Mouse (Mus musculus) yolk sac, embryonic 10.5 days (tissue): ENCODE results near the gene Plcg1.

ENCODE experiments used
- DNase-seq: peaks from one replicate; pipeline ENCODE4 v3.0.0-alpha.2; 2017; ENCODE audit warnings: low spot score

Gene Plcg1

DNA sequence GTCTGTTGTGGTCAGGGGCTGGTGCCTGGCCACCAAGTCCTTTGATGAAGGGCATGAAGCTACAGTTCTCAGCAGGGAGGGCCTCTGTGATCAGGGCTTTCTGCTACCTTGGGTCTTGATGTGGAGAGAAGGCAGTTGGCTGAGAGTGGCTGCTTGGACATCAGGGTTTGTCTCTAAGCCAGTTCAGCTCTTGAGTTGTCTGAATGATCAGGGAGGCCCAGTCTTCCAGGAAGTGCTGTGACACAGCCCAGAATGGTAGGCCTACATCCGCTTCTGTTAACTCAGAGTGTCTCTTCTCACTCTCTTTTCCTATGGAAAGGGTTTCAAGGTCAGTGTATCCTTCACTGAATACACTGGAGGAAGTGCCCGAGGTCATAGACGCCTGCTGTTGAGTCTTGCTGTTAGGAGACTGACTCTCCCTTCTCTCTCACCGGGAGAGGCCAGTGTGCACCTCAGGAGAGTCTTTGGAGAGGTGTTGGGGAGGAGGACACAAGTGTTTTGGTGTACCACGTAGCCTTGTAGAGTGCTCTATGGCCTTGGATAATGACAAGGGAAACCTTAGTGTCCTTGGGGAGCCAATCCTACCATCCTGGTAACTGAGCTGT is 4.7 kb downstream of the Plcg1 start:
- no peak for DNase-seq

DNA sequence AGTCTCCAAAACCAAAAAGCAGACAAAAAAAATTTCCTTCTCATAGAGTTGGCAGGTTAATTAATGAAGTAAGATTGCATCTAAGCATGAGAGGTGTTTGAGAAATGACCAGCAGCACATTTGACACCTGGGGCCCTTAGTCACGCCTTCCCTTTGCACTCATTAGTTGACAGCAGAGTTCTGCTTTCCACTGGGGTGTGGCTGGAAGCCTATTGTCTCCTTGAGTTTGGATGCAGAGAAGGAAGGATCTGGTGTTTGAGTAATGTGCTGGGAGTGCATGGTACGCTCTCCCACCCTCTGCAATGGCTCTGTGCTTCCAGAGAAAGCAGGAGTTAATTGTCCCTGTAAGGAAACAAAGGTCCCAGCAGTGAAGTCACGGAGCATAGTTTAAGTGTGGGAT is 5.4 kb downstream of the Plcg1 start:
- DNase-seq, result no peak

DNA sequence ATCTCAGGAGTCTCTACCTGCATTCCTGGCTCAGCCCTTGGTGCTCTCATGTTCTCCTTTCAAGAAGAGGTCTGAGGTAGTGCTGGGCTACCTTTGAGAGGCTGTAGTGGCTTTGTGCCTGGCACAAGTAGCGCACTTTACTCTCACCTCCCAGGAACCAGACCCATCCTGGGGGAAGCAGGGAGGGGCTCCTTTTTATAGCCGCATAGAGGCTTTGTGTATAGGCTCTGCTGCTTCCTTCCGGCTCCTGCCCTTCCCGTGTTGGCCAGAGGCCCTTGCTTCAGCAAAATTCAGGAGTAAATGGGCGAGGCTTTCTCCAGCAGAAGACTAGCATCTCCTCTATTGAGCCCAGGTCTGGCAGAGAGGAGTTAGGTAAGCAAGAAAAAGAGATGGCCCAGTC is 7.3 kb downstream of the Plcg1 start:
- no peak for DNase-seq

DNA sequence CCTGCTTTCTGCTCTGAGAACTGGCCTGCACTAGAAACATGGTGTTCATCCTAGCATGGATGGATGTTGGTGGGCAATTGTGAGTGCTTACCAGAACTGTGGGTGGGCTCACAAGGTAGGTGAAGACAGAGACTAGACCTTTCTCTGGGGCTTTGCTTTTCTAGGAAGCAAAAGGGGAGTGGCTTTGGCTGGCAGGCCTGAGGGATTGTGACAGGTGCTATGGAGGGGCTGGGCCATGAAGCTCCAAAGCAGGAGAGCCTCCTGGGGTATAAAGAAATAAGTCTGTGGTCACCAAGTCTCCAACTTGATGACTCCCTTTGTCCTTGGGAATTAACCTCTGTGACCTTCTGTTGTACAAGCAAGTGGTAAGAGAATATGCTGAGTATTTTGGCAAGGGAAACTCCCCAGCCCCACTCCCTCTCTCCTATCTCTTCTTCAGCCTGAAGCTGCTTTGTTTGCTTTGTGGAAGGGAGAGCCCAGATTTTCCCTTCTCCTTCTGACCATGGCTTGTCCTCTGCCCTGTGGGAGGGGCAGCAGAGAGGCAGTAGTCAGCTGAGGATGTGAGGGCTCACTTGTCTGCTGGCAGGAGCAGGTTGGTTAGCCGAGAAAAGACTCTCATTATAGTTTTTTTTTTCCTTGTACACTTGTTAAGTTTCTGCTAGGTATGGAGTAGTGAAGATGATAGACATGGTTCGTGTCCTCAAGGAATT is 8.7 kb downstream of the Plcg1 start:
- DNase-seq, result peak; percentile 78

DNA sequence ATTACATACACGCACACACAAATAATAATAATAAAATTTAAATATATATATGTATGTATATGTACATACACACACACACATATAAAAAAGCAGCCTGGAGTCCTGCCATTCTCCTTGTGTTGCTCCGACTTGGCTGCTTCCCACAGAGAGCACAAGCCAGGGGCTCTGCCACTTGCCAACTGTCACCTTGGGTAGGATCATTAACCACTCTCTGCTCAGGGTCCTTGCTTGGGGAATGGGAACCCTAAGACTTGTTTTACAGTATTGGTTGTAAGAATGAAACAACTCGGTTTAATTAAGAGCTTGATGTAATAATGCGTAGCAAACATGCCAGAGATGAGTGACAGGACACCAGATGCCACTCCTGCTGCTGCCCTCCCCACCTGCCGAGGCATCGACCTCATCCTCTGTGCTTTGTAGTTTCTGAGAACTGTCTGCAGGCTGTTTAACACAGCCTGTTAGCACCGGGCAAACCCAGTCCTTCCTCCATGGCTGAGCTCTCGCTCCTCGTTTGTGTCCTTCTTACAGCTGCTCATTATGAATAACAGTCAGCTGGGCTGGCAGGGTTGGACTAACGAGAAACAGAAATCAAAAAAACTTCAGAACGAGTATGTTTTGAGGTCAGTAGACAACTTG is 9.5 kb downstream of the Plcg1 start:
- no peak for DNase-seq

DNA sequence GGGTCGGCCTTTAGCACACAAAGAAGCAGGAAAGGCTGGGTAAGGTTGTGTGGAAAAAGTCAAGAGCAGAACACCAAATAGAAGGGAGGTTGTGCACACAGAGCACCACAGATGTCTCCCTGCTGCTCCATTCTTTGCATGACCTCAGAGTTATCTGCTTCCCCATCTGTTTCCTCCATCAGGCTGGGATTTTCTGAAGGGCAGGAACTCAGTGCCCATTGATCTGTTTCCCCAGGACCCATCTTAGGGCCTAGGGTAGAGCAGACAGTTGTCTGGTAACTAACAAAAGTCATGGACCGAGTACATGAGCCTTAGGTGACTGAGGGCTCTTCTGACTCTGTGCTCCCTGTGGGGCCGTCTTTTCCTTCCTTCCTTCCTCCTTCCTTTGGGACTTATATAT is 10.5 kb downstream of the Plcg1 start:
- DNase-seq, result no peak

DNA sequence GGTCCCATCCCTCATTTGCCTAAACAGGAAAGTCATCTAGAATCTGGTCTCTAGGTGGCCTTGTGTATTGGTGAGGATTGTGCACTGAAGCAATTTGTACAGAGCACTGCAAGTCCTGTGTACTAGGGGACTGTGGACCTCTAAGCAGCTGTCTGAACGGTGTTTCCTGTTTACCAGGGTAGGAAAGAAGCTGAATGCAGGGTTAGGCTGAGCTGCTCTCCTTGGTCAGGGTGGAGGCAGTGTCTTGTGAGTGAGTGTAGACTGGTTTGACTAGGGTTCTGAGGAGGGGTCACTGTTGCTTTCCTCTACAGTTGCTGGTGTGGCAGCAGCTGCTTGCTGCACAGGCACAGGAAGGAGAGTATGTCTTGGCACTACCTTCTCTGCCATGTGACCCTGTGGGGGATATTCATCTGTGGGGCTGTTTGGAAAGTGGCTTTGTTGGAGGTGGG is 11.1 kb downstream of the Plcg1 start:
- DNase-seq, result peak; percentile 33

DNA sequence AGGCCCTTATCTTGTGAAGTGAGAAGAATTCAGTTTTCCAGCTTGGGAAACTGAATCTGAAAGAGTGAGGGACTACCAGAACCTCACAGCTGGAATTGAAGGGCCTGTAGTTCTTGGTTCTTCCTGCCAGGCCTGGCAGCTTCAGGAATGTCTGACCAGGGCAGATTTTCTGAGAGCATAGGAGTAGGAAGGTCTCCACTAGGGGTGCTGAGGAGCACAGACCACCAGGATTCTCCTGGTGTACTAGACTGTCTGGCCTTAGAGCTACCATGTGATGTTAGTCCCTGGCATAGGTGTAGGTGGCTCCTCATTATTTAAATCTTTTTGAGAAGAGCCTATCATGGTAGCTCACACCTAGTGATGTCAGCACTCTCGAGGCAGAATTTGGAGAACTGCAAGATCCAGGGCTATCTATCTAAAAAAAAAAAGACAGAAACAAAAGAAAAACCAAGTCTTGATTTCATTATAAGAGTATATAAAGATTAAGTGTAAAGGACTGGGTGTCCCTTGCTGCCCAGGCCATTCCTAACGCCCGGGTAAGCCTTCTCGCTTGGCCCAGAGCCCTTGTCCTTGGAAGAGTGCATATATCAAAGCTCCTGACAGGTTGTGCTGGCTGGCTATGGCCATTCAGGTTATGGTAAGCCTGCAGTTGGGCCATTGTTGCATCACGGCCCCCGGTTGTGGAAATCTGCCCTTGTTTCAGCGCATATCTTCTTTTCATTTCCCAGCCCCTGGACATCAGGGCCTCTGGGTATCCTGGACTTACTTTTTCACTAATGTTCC is 13.1 kb downstream of the Plcg1 start:
- DNase-seq, result no peak

DNA sequence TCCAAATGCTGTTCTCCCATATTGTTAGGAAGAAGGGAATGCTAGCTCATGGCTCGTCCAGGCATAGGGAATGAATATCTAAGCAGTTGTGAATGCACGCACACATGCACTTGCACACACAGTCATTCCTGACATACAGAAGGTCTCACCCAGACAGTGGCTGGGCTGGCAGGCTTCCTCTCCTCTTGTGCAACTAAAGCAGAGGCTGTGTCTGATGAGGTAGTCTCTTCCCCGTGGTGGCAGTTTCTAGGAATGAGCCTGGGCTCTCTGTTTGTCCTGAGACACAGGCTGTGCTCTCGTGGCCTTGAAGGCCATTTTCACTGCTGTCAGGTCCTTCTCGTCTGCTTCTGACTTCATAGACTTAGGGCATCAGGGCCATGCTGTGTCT is 13.7 kb downstream of the Plcg1 start:
- DNase-seq, result no peak

DNA sequence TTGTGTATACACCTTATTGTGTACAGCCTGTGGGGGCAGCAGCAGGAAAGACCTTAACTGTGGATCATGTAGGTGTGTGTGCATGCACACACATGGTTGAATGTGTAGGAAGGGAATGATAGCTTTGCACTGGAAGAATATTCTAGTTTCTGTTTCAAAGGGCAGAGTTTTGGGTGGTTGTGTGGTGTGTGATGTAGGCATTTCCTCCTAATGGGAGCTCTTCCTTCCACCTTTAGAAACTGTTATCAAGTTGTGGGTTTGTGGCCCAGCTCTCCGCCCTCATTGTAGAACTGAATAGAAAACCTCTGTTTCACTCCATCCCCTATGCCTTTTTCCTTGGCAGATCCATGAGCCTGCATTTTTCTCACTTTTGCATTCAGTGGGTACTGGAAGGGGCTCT is 14.4 kb downstream of the Plcg1 start:
- no peak for DNase-seq

DNA sequence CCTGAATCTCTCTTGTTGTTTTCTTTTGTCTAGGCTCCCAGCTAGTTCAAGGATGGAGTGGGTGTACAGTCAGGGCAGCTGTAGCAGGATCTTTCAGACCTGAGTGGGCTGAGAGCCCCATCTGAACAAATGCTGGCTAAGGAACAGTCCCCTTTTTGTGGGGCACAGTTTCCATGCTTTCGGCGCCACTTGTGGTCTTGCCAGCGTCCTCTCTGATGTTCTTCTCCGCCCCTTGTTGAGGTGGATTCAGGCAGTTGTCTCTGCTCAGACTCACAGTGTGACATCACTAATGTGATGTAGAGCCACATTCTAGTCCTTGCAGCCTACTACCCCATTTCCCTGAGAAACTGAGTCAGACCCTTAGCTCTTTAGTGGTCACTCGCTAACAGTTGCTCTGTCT is 15.5 kb downstream of the Plcg1 start:
- DNase-seq, result no peak

DNA sequence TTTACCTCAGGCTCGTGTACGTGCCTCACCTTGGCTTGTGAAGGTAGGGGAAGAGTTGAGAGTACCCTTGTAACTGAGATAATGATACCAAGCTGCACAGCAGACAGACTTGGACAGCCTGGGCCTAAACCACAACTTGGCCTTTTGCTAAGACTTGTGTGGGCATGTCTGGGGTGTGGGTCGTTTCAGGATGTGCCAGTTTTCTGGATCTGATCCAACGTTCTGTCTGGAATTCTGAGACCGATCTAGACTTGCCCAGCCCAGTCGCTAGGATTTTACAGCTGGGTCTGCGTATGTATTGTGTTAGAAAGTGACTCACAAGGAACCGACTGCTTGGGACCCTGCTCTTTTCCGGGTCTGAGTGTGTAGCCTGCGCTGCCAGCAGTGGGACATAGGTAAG is 16.0 kb downstream of the Plcg1 start:
- DNase-seq, result no peak

DNA sequence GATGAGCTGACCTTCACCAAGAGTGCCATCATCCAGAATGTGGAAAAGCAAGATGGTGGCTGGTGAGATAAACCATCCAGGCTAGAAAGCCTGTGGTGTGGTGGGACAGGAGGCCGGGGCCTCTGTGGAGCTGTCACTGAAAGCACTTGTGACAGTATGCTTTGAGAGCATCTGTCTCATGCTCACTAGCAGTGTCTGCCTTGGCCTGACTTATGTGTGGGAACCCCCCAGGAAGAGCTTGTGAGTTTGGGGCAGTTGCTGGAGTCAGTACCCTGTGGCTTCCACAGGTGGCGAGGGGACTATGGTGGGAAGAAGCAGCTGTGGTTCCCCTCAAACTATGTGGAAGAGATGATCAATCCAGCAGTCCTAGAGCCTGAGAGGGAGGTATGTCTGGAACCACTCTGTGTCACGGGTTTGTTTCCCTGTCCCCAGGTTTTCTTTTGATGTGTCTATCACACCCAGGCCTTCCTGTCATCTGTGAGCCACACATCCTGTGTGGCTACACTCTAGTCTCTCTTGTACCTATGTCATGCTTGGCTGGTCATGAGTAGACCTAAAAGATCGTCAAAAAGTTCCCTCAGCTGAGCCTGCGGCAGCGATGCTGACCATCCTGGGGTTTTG is 25.6 kb downstream of the Plcg1 start:
- DNase-seq, result no peak

DNA sequence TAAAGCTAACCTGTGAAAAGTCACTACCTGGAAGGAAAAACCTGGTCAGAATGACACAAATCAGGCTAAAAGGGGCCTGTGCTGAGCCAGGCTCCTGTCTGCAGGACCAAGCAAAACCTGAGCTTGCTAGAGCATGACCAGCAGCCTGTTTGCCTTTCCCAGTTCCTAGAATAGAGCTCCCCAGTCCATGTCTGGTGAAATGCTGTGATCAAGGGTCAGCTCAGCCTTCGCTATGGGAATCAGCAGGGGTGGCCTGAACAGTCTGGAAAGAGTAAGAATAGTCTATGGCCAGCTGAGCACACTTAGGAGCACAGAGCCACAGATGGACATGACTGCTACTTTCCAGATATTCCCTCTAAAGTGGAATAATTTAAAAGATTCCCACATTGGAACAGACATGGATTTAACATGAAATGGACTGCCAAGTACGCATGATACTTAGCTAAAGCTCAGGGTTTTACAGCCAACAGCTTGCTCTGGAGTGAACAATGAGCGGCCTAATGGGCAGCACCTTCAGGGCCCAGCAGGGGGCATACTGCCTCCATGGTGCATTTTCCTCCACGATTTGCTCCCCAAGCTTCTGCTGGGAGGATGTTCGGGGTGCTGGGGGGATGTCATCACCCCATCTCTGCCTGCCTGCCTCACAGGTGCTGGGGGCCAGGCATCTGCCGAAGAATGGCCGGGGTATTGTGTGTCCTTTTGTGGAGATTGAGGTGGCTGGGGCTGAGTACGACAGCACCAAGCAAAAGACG is 29.5 kb downstream of the Plcg1 start:
- DNase-seq, result no peak

DNA sequence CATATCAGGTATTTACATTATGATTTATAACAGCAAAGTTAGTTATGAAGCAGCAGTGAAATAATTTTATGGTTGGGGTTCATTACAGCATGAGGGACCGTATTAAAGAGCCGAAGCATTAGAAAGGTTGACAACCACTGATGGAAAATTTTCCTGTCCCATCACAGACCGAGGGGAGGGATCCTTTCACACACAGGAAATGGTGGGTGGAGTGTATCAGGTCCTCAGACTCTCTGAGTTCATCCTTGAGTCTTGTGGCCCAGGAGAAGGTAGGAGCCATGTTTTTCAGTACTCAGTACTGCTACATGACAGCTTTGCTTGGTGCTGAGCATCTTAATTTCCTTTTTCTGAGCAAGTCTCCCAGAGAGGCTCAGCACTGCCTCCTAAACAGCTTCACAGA is 32.7 kb downstream of the Plcg1 start:
- DNase-seq, result no peak

DNA sequence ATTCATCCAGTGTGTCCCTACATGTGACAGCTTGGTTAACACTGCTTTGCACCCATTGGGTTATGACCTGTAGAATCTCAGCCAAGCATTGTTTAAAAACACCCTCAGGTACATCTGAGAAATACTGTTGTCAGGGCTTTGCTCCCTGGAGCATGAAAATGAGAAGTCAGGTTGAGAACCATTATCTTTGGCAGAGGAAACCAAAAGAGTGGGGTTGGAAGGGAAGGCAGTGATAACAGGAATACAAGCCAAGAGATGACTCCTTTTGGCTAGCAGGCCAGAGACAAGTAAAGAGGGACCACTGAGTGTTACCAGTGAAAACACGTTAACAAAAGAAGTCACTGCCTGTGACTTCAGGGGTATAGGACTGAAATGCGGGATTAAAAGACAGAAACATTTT is 33.3 kb downstream of the Plcg1 start:
- no peak for DNase-seq

DNA sequence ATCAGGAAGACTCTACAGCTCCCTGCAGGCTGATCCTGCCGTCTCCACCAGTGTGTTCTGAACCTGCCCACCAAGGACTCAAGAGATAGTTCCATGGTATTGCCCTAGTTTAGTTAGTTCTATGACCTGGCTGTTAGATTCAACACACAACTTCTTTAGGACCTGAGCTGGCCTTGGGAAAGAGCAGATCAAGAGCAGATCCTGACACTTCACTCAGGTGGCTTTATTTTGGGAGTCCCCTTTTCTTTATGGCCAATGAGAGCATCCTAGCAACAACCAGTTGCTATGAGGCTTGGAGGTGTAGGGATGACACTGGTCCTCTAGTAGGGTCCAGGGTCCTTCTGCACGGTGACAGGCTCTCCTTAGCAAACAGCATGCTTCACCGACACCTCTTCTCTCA is 34.0 kb downstream of the Plcg1 start:
- no peak for DNase-seq

DNA sequence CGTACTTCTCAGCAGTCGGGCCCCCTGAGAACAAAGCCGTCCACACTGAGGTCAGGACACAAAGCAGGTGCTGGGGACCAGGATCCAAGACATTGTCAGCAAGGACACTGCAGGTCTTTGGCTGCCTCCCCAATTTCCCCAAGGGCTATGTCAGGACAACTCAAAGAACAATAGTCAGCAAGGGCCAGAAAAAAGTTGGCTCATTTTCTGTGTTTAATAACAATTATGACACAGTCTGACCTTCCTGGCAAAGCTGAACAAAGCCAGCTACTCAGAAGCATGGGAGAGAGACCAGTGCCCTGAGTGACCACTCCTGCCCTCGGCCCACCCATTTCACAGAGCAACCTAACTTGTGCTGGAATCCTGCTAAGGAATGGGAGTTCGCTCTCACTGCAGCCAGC is 35.3 kb downstream of the Plcg1 start:
- no peak for DNase-seq

DNA sequence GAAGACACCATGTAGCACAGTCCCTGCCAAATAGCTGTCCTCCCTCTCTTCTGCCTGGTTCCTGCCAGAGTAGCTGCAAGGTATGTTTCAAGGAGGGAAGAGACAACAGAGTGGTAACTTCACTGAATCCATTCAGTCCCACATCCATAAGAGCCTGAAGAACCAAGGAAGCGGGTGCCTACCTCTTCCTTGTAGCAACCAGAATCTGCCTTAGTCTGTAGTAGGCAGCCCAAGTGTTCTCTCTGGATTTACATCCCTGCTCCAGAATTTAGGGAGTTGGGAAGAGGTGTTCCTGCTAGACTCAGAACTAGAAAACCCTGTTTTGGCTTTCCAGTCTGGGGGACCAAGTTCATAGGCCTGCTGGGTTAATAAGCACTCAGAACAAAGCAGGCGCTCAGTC is 36.1 kb downstream of the Plcg1 start:
- no peak for DNase-seq

DNA sequence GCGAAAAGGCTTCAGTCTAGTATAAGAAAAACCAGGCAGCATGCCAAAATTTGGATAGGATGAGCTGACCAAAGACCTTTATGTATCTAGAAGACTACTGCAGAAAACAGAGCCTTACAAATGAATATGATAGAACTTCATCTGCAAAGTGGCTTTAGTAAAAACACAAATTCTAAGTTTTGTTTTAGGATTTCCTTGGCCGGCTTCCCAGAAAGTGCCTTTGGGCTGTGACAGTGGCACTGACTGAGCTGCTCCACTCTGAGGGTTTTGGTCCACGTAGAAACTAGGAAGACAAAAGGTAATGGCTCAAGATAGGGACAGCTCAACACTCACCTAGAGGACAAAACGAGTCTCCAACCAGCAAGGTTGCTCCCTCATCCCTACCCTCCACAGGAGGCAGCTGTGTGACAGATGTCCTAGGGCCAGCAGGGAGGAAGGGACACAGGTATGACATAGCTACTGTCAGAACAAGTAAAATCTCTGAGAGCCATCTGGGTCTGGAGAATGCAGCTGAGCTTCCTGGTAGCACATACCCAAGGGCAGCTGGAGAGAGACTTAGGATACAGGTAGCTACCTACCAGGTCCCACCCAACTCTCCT is 37.1 kb downstream of the Plcg1 start:
- no peak for DNase-seq

DNA sequence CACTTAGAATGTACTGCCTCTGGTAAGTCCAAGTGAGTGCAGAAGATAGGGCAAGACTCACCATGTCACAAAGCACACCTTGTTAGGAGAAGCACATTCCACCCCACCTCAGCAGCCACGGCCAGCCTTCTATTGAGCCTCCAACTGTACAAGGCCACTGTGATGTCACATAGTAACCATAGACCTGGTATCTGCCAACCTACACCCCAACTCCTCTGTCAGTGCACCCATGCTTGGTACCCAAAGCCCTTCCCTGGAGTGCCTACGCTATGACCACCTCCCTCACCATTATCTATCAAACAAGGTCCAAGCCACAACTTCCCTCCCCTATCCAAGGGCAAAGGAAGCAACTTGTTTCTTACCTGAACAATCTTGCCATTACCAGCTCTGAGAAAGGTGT is 37.9 kb downstream of the Plcg1 start:
- no peak for DNase-seq
